In genomic region chr10:25539771-25540168, GRCm38 (mm10) we compare ENCODE assay signal across 20 mouse cellular contexts. TPM values are rescaled to one million over a fixed set of nuclear protein-coding genes. Genes with fewer than 3 reads are reported as not detected.
A peak's percentile ranks its signal among the peaks of the same experiment; 100 is the strongest.
DNase-seq lines count a peak whose midpoint lies in the region; ATAC-seq and TF ChIP-seq lines count a peak whose summit lies in the region.
"Had no signal": no experiment of that assay in that cellular context is flagged by ENCODE, and none has a peak within 500 bp of the region (broad histone marks: within the 10 kb centered on the region; RNA-seq: fewer than 3 reads in every experiment).

No protein-coding gene starts in this region.

- peaks cover 0 to 3% of the 10 kb centered on the region in 2 experiments; a peak in 1 of 4 replicates for H3K4me1 ChIP-seq in liver, embryonic 14.5 days (replicated peaks; ENCODE audit: control insufficient read depth in 2 of 2, insufficient read depth in 2 of 2, low read length in 1 of 2)
- no peaks in the 10 kb centered on the region for H3K4me1 ChIP-seq in midbrain, embryonic 11.5 days (ENCODE audit: control insufficient read depth, insufficient read depth, low read length)
- H3K4me1 ChIP-seq: forebrain, embryonic 13.5 days; hindbrain, embryonic 13.5 days; limb, embryonic 13.5 days; neural tube, embryonic 13.5 days had no signal

- TF ChIP-seq CTCF in gastrocnemius, adult 2 months (IDR thresholded peaks at IDR 0.05), result no peak
- no peak for TF ChIP-seq CTCF in liver, embryonic 14.5 days (IDR thresholded peaks at IDR 0.05; ENCODE audit: low read depth)

- WGBS in liver, embryonic 14.5 days (ENCODE audit: insufficient replicate concordance), result 67% methylated on average over 6 of the region's 6 CpGs
- 85% methylated on average over 6 of the region's 6 CpGs for WGBS in midbrain, embryonic 11.5 days

- H3K4me2 ChIP-seq in liver, embryonic 14.5 days (ENCODE audit: low read depth), result peak overlapping the region; percentile 18; the same call in 1 of the 2 replicates
- no peak overlapping the region for H3K4me2 ChIP-seq in midbrain, embryonic 11.5 days
- H3K4me2 ChIP-seq: forebrain, embryonic 13.5 days; hindbrain, embryonic 13.5 days; limb, embryonic 13.5 days; neural tube, embryonic 13.5 days had no signal

- H3K9me3 ChIP-seq in liver, embryonic 14.5 days (ENCODE audit: control insufficient read depth, low read length), result no peaks in the 10 kb centered on the region
- H3K9me3 ChIP-seq in midbrain, embryonic 11.5 days (ENCODE audit: control insufficient read depth, low read length), result no peaks in the 10 kb centered on the region
- H3K9me3 ChIP-seq: forebrain, embryonic 13.5 days; hindbrain, embryonic 13.5 days; limb, embryonic 13.5 days; neural tube, embryonic 13.5 days had no signal

- DNase-seq in gastrocnemius, adult 2 months, result no peak
- no peak for DNase-seq in gastrocnemius, postnatal 10 days
- peak; percentile 19 to 59 for DNase-seq in heart, adult 9 months (ENCODE audit: low spot score in 2 of 2)
- peak; percentile 50 to 55 for DNase-seq in heart, postnatal 10 days
- peak in 1 of 3 experiments; percentile 20 for DNase-seq in liver, embryonic 14.5 days (ENCODE audit: low read depth in 3 of 3, low spot score in 3 of 3)
- no peak for DNase-seq in right cerebral cortex, adult 18-20 months
- no peak for DNase-seq in thymus, adult 18-20 months
- no peak for DNase-seq in midbrain, embryonic 11.5 days (ENCODE audit: low spot score, missing footprints)
- DNase-seq: adrenal gland, postnatal 25 days; embryo, embryonic 11 days; kidney, adult 18-20 months; spleen, adult 18-20 months; thymus, postnatal 36 days had no signal

- no peaks in the 10 kb centered on the region for H3K27me3 ChIP-seq in liver, embryonic 14.5 days (ENCODE audit: control insufficient read depth, insufficient read depth, low read length)
- H3K27me3 ChIP-seq in midbrain, embryonic 11.5 days (ENCODE audit: control insufficient read depth, insufficient read depth, low read length), result no peaks in the 10 kb centered on the region
- H3K27me3 ChIP-seq: CH12.LX; forebrain, embryonic 13.5 days; hindbrain, embryonic 13.5 days; limb, embryonic 13.5 days; neural tube, embryonic 13.5 days had no signal

- peak overlapping the region; percentile 79 for H3K27ac ChIP-seq in gastrocnemius, adult 2 months
- H3K27ac ChIP-seq in liver, embryonic 14.5 days, result no peak overlapping the region
- no peak overlapping the region for H3K27ac ChIP-seq in midbrain, embryonic 11.5 days (ENCODE audit: low read depth, low read length)
- H3K27ac ChIP-seq: forebrain, embryonic 13.5 days; hindbrain, embryonic 13.5 days; limb, embryonic 13.5 days; neural tube, embryonic 13.5 days had no signal

- ATAC-seq in liver, embryonic 14.5 days (ENCODE audit: insufficient read depth), result peak; percentile 62; the same call in 1 of the 2 replicates
- no peak for ATAC-seq in midbrain, embryonic 11.5 days (ENCODE audit: low FRiP score)
- ATAC-seq: forebrain, embryonic 13.5 days had no signal

- intact Hi-C loops in gastrocnemius, adult 2 months (cut with DNase I), result loop anchor here (5.0 kb wide), 1 partner anchor 598 kb away; no protein-coding TSS in a partner anchor
- intact Hi-C loops in heart, postnatal 10 days (cut with DNase I), result loop anchor here (5.0 to 10.0 kb wide), 2 partner anchors 598 to 805 kb away; no protein-coding TSS in a partner anchor

- no peak for TF ChIP-seq EP300 in liver, embryonic 14.5 days (IDR thresholded peaks at IDR 0.05; ENCODE audit: low read depth)

- H3K4me3 ChIP-seq in gastrocnemius, adult 2 months, result peak overlapping the region; percentile 57
- H3K4me3 ChIP-seq in liver, embryonic 14.5 days (ENCODE audit: insufficient read depth in 1 of 2, low read depth in 2 of 2, low read length in 2 of 2), result no peak overlapping the region
- H3K4me3 ChIP-seq in midbrain, embryonic 11.5 days (ENCODE audit: low read depth, low read length), result no peak overlapping the region
- H3K4me3 ChIP-seq: forebrain, embryonic 13.5 days; hindbrain, embryonic 13.5 days; limb, embryonic 13.5 days; neural tube, embryonic 13.5 days had no signal

- H3K36me3 ChIP-seq in liver, embryonic 14.5 days (replicated peaks; ENCODE audit: control insufficient read depth, insufficient read depth, low read depth), result no peaks in the 10 kb centered on the region
- H3K36me3 ChIP-seq in midbrain, embryonic 11.5 days (ENCODE audit: control insufficient read depth, insufficient read depth, low read length), result no peaks in the 10 kb centered on the region
- H3K36me3 ChIP-seq: hindbrain, embryonic 13.5 days; limb, embryonic 13.5 days; neural tube, embryonic 13.5 days had no signal

- H3K9ac ChIP-seq in liver, embryonic 14.5 days (replicated peaks), result no peak overlapping the region
- no peak overlapping the region for H3K9ac ChIP-seq in midbrain, embryonic 11.5 days (ENCODE audit: low read length)
- H3K9ac ChIP-seq: forebrain, embryonic 13.5 days; hindbrain, embryonic 13.5 days; limb, embryonic 13.5 days; neural tube, embryonic 13.5 days had no signal

RNA-seq across cellular contexts. Expression of gene Smlr1, which starts 3.7 kb away (rescaled TPM):
- not detected for total RNA-seq in gastrocnemius, adult 2 months (2021)
- not detected for total RNA-seq in gastrocnemius, postnatal 10 days (2021)
- not detected for total RNA-seq in heart, postnatal 10 days (2021)
- polyA plus RNA-seq in liver, embryonic 14.5 days (2012; rRNA removed), result 16.5 and 18.3 TPM in 2 replicates
- 14.3 and 17.7 TPM in 2 replicates for polyA plus RNA-seq in liver, embryonic 14.5 days (2014; fragmentation: Nextera tagmentation; extraction: Ambion mirVana)
- polyA plus RNA-seq in midbrain, embryonic 11.5 days (2014; fragmentation: Nextera tagmentation; extraction: Ambion mirVana), result not detected in 2 replicates
- total RNA-seq: adrenal gland, postnatal 25 days; CH12.LX; gastrocnemius, postnatal 36 days; megakaryocyte-erythroid progenitor cell, adult 5-6 weeks had no signal
- polyA plus RNA-seq: forebrain, embryonic 13.5 days; limb, embryonic 13.5 days; neural tube, embryonic 13.5 days had no signal

Comparison
In these comparisons a context has a peak if more than half of its experiments do, and no peak if none do; other contexts are left out.
1. DNase-seq: peak in heart, adult 9 months (2 of 2) and heart, postnatal 10 days (2 of 2); none in gastrocnemius, adult 2 months (single experiment), gastrocnemius, postnatal 10 days (single experiment), right cerebral cortex, adult 18-20 months (single experiment), thymus, adult 18-20 months (0 of 2) and midbrain, embryonic 11.5 days (single experiment).